Mouse (Mus musculus): Measurements from ENCODE around the gene Pde6h.
A peak's percentile ranks its signal among the peaks of the same experiment; 100 is the strongest.

Gene Pde6h

DNA sequence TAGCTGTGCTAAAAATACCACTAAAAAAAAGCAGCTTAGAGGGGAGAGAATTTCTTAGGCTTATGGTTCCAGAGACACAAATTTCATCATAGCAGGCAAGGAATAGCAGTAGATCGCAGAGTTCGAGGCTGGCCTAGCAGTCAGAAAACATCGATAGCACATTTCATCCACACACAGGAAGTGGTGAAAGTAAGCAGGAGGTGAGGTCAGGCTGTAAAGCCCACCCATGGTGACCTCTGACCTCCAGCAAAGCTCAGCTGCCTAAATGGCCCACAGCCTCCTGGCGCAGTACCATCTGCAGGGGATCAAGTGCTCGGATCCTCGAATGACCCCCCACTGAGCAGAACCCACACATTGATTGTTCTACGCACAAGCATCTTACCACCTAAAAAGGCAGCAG is 59.6 kb downstream of the Pde6h start:
- DNase-seq (ENCODE audit: low spot score), result no peak

DNA sequence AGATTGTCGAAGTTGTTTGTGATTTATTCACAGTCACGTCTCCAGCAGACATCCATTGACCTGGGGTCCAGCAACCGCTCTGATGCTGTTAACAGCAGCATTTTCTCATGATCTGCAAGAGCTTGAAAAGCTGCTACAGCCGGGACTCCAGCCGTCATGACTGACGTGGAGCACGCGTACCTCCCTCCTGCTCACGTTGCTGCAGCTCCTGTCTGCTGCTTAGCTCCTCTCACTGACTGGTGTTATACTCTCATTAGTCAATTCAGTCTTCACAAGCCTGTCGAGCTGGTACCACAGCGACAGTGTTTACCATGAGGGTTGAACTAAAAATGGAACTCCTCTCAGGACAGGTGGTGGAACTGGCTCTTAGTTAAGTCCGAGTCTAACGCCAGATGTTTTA is 62.4 kb downstream of the Pde6h start:
- DNase-seq (ENCODE audit: low spot score), result no peak

DNA sequence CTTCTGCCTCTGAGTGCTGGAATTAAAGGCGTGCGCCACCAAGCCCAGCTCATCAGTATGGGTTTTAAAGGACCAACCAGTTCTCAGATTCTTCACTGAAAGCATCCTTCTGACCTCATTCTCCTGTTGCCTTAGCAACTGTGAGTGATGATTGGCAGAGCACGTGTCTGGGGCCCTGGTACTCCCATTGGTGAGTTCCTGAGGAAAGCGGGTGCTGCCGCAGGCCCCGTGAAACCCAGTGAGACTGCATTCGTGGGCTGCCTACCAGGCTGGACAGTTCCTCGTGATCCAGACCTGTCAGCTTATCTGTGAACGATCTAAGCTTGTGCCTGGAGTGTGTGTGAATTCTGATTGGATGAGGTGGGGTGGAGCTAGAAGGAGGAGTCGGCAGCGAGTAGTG is 63.1 kb downstream of the Pde6h start:
- no peak for DNase-seq (ENCODE audit: low spot score)

DNA sequence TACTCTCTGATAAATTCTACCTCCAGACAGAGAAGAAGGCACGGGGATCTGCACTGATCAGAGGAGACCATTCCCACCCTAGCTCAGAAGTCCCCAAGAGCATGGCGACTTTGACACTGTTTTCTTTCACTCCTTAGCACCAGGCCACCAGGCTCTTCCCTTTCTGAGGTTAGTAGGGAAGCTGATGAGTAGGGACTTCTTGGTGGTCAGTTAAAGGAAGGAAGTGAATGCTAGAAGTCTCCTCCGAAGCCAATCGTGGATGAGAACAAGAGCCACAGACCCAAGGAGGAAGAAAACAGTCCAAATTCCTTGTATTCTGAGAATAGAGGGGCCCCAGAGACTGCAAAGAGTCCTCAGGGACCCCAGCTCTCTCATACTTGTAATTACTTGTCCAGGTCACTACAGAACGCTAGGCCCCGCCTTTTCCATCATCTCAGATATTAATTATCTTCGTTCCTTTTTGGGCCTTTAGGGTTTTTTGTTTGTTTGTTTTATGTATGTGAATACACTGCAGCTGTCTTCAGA is 65.0 kb downstream of the Pde6h start:
- DNase-seq (ENCODE audit: low spot score), result no peak

DNA sequence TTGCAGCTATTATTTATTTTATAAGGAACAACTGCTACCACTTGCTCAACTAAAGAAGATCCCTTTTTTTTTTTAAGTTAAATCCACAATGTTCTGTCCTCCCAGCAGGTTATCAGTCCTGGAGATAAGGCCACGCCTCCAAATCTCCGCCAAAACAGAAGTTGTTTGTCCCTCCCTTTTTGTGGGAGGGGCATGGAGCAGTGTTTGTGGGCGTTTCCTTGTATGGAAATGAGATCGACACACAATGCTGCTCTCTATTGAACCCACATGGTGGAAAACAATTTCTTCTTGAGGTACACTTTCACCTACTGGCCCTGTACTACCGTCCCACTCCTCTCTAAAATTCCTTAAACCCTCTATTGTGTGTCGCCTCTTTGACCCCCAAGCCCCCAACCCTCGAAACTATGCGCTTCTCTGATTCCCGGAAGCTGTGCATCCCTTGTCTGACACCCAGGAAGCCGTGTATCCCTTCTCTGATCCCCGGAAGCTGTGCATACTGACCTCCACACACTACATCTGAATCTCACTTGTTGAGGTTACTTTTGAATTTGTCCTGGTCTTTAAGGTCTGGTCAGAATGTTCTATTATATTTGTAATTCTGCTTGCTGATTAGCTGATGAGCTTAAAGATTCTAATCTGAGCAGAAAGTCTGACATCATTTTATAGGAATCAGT is 66.3 kb downstream of the Pde6h start:
- DNase-seq (ENCODE audit: low spot score), result peak; percentile 32

DNA sequence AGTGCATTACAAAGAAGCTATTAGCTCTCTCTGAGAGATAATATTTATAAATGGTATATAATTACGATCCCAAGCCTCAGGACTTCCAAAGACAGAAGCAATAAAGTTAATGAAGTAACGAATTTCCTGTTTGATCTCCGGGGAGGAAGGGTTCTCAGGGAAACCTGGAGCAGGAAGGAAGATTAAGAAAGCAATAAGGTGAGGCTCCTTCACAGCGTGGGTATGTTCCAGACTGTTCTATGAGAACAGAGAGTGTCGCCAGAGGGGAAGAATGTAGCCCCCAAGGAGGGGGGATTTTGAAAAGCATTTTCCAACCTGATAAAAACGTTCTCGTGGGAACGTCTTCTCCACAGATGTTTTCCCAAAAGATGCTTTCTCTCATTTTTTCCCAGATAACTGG is 66.9 kb downstream of the Pde6h start:
- DNase-seq (ENCODE audit: low spot score), result no peak

DNA sequence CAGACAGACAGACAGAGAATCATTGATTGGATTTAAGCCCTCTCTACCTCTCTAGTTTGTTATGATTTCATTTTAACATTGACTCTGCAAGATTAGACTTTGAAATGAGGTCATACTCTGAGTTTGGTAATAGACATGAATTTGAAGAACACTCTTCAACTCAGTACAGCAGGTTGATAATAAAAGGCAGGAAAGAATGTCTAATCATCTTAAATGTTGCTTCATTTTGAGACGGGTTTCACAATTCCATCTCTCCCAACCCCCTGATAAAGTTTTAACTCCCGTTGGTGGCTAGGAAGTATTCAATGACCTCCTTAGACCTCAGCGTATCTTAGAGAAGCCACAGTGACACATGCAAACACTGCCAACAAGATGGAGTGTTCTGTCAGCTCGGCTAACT is 69.9 kb downstream of the Pde6h start:
- no peak for DNase-seq (ENCODE audit: low spot score)

DNA sequence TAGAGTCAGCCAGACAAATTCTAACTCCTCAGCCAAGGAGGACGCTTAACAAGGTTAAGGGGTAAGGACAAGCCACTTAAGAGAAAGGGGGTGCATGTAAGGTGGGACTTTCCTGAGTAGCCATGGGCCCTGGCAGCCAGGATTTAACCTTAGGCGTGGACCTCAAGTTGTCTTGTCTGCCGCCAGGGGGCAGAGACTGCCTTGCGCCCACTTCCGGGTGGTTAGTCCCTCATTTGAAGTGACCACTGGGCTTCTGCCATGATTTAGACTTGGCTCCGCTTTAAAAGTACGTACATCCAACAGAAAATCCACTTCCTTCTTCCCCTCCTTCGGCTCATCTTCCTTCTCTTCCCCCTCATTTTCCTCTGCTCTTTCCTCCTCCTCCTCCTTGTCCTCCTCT is 71.9 kb downstream of the Pde6h start:
- DNase-seq (ENCODE audit: low spot score), result peak; percentile 19

DNA sequence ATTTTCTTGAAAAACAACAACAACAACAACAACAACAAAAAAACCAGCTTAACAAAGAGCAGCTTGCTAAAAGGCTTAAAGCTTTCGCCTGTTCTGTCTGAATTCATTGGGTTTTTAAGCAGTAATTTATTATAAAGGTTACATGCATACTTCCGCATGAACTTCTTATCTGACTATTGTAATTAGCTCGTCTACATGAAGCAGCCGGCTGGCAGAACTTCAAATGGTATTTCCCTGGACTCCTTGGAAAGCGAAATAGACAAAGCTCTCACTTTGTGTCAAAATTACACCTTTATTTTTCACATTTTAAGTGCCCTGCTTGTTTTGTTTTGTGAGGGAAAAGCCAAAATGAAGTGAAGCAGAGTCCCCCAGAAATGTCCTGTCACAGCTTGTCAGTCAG is 72.7 kb downstream of the Pde6h start:
- no peak for DNase-seq (ENCODE audit: low spot score)

DNA sequence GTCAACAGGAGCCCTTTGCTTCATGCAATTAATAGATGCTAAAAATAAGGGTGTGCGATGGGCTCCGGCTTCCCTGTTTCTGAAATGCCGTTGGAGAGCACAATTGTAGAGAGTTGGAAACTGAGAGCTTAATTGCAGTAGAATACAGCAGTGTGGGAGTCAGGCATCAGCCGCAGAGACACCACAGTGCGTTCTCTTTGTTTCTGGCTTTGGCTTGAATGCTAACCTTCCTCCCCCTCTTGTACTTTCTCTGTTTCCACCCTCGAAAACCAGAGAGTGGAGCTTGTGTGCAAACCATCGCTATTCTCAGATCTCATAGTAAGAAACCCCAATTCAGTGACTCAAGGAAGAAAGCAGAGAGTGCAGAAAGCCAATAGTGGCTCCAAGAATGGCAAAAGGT is 74.5 kb downstream of the Pde6h start:
- DNase-seq (ENCODE audit: low spot score), result no peak

DNA sequence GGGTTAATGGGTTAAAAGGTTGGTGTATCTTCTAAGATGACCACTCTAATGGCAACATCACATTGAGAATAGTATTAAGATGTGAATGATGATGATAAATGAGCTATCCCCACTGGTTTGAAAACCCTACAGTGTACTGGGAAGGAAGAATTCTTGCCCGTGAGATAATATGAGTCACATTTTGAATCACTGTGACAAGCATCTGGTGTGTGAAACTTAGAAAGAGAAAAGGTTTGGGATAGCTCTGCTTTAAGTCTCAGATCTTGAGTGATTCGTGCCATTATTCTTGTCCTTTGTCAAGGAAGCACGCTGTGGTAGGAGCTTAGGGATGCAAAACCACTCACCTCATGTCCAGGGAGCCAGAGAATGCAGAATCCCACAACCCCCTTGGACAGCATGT is 75.4 kb downstream of the Pde6h start:
- DNase-seq (ENCODE audit: low spot score), result no peak

DNA sequence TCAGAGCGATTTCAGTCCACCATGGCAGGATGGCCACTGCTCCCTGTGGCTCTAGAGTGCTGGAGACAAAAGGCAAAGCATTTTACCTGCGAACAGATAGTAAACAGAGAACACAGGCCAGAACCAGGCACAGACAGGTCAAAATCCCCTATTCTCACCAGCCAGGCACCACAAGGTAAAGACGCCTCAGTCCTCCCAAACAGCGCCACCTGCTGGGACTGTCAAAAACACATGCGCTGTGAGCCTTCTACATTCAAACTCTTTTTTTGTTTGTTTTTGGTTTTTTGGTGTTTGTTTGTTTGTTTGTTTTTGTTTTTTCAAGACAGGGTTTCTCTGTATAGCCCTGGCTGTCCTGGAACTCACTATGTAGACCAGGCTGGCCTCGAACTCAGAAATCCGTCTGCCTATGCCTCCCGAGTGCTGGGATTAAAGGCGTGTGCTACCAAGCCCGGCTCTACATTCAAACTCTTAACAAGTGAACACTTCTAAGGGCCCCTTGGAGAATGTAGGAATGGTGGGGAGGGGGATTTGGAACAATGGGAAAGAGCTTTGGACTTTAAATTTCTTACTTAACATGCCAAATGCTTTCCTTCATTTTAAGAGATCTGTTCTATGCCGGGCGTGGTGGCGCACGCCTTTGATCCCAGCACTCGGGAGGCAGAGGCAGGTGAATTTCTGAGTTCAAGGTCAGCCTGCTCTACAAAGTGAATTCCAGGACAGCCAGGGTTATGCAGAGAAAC is 76.2 kb downstream of the Pde6h start:
- no peak for DNase-seq (ENCODE audit: low spot score)

DNA sequence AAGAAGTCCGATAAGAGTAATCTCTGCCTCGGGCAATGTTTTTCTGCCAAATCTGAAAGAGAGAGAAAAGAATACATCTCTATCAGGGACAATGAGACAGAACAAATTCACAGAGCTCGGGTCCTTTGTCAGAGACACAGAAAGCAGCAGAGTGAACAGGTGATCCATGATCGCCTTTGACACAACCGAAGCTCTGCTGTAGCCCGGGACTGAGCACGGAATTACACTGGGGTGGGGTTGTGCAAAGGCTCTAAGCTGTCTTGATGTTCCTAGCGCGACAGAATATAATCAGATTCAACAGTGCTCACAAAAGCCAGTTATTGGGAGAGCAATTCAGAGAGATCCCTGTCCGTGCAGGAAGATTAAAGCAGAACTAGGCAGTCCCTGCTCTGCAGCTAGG is 77.1 kb downstream of the Pde6h start:
- DNase-seq (ENCODE audit: low spot score), result no peak

DNA sequence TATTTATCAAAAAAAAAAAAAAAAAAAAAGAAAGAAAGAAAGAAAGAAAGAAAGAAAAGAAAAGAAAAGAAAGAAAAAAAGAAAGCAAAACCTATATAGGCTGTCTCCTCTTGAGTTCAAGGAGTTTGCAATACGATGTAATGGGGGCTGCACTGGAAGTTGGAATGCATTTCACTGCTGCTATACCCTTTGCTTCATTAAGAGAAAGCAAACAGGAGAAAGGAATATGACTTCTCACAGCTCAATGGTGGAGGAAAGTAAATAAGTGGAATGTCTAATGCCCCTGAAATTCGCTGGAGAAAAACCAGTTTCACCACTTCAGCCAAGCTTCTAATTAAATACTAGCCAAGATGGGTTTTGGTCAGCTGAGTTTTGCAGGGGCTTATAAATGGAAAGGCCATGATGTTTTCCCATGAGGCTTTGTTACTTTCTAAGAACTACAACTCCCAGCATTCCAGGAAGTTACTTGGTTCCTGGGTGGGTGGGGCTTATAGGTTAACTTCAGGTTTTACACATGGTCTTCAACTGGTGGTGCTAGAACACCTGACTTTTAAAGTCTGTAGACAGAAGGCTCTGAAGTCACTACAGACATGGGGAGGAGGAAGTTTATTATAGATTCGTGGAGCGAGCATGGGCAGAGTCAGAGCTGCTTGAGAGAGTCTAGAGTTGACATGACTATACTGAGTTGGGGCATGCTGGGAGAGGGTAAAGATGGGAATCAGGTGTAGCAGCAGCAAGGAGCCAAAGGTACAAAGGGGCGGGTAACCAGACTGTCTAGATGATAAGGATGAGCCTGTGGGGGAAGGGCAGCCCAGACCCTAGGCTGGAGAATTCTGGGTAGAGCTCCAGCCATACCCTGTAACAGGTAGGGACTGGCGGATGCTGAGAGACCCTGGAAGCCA is 77.9 kb downstream of the Pde6h start:
- DNase-seq (ENCODE audit: low spot score), result no peak

DNA sequence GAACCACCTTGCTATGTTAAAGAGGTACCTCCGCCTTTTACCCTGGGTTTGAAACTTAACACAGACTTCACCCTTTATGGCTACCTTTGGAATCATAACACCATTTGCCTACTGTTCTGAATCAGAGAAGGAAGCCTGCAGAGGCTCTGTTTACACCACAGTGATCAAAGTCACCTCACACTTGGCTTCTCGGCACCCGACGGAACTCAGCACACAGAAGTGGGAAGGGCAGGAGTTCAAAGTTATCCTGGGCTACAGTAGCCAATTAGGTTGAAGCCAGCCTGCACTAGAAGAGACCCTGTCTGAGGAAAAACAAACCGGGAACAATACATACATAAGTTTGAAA is 78.5 kb downstream of the Pde6h start:
- no peak for DNase-seq (ENCODE audit: low spot score)

DNA sequence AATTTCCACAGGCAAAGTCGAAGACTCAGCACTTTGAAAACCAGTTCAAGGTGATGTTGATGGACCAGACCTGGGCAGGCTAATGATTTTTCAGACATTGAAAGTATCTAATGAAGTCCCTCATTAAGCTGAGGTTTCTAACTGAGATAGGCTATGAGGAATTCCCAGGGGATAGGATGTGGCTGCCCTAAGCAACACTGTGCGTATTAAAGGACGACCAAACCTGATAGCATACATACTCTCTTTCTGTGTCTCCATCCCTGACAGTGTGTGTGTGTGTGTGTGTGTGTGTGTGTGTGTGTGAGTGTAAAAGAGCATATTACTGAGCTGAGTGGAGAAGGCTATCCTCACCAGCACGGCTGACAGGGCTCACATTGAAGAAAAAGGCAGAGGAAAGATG is 80.7 kb downstream of the Pde6h start:
- DNase-seq (ENCODE audit: low spot score), result no peak

DNA sequence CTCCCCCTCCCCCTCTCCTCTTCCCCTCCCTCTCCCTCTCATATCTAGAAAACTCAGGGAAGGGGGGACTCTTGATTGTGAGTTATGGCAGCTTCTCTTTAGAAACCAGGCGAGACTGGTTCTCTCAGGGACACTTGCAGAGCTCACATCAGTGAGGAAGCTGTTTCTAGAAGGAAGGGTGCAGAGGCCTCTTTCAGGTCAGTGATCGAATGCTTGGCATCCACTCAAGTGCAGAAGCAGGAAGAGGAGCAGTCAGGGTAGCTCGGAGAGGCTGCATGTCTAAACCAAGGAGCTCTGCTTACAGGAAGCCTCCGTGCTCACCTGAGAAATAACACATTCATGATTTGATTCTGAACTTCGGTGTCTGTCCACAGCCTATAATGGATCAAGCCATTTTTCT is 87.6 kb downstream of the Pde6h start:
- no peak for DNase-seq (ENCODE audit: low spot score)

DNA sequence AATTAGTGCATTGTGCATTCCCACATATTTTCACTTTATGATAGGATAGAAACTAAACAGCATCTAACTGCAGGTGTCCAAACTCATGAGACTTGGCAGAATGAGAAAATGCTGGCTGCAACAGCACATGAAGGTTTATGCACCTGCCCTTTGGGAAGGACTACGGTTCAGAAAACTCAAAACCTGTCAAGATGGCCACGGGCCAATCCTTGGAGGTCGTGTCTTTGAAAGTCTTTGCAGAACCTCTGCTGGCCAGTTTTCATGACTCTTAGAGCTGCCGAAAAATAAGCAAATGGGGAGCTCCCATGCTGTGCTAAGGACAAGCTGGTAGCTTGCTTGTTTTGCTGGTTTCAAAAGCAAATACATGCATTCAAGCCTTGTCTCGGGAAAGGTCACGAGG is 90.7 kb downstream of the Pde6h start:
- no peak for DNase-seq (ENCODE audit: low spot score)

DNA sequence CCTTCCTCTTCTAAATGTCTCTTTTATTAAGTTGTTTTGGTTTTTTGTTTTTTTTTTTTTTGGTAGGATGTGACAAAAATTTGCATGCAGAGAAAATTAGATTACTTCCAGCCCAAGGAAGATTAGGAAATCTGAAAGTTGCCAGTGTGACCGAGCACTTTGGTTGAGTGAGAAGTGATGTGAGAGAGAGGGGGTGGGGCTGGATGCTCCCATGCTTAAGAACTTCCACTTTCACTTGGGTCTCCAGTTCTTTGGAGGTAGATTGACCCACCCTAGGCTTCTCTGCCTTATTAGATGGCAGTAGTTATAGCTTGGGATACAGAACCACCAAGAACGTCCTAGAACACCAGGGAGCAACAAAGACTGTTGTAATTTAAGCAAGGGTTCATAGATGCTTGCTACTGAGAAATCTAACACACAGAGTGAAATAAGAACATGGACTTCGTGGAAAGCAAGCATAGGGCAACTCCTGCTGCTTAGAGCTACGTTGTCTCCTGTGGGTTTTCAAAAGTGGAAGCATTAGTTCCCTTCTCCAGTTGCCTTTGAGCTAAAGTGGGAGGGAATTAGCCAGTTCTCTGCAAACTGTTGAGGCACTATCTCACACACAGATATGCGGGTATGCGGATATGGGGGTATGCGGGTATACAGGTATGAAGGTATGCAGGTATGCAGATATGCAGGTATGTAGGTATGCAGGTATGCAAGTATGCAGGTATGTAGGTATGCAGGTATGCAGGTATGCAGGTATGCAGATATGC is 93.8 kb downstream of the Pde6h start:
- DNase-seq (ENCODE audit: low spot score), result no peak

Measured in ovary, postnatal 36 days (tissue).